Mouse (Mus musculus): ENCODE results near the gene Ift20. TPM values are rescaled to one million over a fixed set of nuclear protein-coding genes. Genes with fewer than 3 reads are reported as not detected.

Ift20 gene
- total RNA-seq (2021): 10 to 100 TPM; 90.3 to 91.2 TPM

GRCm38 (mm10) chr11:78536080-78536689 is at the start of gene Ift20, which contains the start of gene Tnfaip1:
Gene Ift20, plus strand, starts transcription at chr11:78536361.
Gene Tnfaip1, minus strand, starts transcription at chr11:78536332.
- DNase-seq (ENCODE audit: low spot score in 2 of 2): peak; percentile 97 to 100
- intact Hi-C loops (cut with DNase I): loop anchor here (1.0 kb wide), 2 partner anchors 14 to 24 kb away; partner anchors contain the start of genes Poldip2, Tmem199 and Tmem97

DNA sequence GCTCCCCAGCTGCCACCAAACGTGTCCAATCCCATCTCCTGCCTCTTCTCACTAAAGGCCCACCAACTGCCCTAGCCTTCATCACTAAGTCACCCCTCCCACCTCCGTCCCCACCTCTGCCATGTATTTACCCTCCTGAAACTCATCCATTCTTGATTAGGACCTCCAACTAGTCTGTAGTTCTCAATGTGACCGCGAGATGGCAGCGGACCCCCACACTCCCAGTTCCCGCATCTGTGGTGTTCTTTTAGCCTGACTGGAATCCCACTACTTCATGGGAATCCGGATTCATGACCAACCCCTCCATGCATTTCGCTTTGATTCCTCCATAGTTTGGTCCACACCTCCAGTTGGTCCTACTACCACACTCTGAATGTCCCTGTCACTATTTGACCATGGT is 48.0 kb upstream of the Ift20 start:
- intact Hi-C loops (cut with DNase I): no loop called here
- DNase-seq (ENCODE audit: low spot score in 2 of 2): peak; percentile 75

GRCm38 (mm10) chr11:78490781-78491241 is 45.4 kb upstream of the Ift20 start:
- intact Hi-C loops (cut with DNase I): no loop called here
- peak; percentile 63 to 64 for DNase-seq (ENCODE audit: low spot score in 2 of 2)

DNA sequence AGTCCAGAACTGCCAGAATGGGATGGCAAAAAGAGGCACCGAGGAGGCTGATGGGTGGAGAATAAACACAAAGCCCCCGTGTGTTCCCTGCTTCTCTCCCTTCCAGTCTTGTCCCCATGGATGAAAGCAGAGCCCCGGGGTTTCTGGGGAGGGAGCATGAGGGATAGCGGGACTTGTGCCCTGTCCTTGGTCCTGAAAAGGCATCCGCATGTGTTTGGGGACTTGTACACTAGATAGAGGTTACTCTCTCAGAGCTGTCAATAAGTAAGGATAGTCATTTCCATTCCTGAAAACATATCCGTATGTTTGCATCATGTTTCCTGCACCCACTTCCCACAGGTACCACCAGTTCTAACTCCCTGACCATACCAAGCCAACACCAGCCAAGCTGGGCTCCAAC is 40.3 kb upstream of the Ift20 start:
- DNase-seq (ENCODE audit: low spot score in 2 of 2): no peak
- intact Hi-C loops (cut with DNase I): no loop called here

DNA sequence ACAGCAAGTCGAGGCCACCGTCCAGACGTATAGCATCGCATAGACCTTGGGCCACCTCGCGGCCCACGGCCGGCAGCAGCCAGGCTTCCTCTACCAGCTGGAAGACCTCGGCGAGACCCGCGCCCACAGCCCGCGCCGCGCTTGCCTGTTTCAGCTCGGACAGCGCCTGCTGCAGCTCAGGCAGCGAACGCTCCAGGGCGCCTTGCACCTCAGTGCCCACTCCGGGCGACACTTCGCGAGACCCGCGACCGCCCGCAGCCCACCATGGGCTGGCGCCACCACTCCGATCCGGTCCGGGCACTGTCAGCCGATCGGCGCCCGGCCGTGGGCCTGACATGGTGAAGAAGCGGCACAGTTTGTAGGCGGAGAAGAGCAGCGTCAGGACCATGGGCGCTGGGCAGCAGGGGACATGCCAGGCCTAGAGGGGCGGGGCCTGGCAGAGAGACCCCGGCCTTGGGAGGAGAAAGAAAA is 39.1 kb upstream of the Ift20 start:
- DNase-seq (ENCODE audit: low spot score in 2 of 2): peak; percentile 46 to 66
- intact Hi-C loops (cut with DNase I): loop anchor here (1.0 kb wide), 1 partner anchor 15 kb away; the partner anchor contains the start of genes Poldip2 and Tmem199

DNA sequence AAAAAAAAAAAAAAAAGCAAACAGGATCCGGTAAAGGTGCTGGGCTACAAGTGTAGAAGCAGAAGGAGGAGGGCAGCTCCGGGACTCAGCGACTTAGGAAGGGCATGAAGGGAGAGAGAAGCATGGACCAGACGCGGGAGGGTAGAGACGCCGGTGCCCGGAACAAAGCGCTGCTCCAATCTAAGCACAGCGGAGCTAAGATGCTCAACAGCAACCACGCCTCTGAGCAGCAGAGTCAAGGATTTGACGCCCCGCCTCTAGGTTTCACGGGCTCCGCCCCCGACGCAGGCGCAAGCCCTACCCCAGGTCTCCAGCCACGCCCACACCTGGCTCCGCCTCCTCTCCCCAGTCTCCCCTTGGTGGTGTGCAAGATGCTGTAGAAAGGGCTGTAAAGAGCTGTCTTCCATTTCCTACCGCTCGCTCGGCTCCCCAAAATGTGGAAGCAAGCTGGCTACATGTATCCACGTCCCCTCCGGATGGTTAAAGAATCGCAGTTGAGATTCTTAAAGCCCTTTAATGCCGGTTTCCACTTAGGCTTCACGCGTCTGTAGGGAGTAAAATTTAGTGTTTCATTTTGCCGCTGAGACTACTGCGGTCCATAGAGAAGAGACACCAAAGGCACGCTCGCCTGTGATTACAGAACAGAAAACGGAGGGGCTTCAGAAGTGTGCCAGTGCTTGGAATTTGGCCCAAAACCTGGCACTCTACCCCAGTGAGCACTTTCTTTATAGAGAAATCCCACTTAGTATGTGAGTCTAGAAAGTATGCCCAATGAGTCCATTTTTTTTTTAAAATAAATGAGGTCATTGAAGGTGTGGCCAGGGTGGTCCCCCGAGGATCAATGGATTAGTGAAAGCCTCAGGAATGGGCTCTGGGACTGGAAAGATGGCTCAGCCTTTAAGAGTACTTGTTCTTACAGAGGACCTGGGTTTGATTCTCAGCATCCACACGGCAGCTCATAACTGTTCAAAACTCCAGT is 38.3 kb upstream of the Ift20 start, which contains the start of gene Sarm1:
TSS of gene Sarm1 (minus strand) at position 211 of the 979 bp plus-strand sequence.
- DNase-seq (ENCODE audit: low spot score in 2 of 2): peak; percentile 93 to 98
- intact Hi-C loops (cut with DNase I): loop anchor here (1.0 kb wide), 1 partner anchor 14 kb away; the partner anchor contains the start of genes Poldip2 and Tmem199

- no peak for DNase-seq (ENCODE audit: low spot score in 2 of 2)
- intact Hi-C loops (cut with DNase I): no loop called here
Measured at GRCm38 (mm10) chr11:78499004-78499403, 37.2 kb upstream of the Ift20 start, which contains the start of gene Vtn. Gene Vtn, plus strand, starts transcription at chr11:78499091.

GRCm38 (mm10) chr11:78499543-78499942 is 36.6 kb upstream of the Ift20 start:
- DNase-seq (ENCODE audit: low spot score in 2 of 2): no peak
- intact Hi-C loops (cut with DNase I): no loop called here

DNA sequence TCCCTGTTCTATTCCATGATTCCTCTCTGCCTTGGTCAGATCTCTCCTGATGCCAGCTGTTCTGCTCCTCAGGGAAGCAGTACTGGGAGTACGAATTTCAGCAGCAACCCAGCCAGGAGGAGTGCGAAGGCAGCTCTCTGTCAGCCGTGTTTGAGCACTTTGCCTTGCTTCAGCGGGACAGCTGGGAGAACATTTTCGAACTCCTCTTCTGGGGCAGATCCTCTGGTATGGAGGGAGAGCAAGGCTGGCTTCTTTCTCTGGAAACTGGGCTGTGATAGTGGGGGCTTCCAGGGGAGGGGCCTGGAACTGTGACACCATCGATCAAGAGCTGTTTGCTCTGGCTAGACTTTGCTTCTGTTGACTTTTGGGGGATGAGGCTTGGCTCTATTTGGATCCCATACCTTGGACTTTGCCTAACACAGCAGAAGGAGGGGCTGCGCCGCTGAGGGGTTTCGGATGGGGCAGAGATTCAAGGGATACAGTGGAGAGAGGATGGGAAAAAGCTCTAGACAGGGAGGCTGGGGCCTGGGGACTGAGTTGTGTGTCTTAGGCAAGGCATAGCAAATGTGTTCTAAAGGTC is 35.4 kb upstream of the Ift20 start:
- intact Hi-C loops (cut with DNase I): no loop called here
- no peak for DNase-seq (ENCODE audit: low spot score in 2 of 2)

- no peak for DNase-seq (ENCODE audit: low spot score in 2 of 2)
- intact Hi-C loops (cut with DNase I): no loop called here
Measured at GRCm38 (mm10) chr11:78501529-78501928, 34.6 kb upstream of the Ift20 start.

DNA sequence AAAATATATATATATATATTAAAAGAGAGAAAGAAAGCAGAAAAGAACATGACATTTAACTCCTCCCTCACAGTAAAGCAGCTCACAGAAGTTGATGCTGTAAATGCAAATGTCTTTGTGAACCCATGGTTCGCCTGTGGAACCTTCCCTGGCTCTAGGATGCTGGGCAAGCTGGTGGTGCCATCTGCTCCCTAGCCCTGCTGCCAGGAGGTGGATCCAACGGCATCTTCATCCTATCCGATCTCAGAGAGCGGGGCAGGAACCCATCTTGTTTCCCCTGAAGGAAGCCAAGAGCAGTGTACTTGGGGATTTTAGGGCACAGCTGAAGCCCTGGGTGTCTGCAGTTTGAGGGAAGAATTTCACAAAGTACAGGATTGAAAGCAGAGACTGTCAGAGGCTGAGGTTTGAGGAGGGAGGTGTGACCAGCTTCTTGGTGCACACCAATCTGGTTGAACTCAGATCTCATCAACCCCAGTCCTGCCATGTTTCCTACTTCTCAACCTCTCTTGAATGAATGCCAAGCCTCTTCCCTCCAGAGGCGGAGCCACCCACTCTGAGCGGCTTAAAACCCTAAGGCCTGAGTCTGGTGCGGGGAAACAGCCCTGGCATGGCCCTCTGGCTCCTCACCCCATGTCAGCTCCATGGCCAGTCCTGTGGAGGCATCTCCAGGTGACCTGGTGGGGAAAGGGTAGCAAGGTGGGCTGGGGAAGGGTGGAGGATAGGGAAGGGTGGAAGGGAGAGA is 33.1 kb upstream of the Ift20 start, which contains the start of gene Sebox:
TSS of gene Sebox (plus strand) at position 539 of the 742 bp plus-strand sequence.
- intact Hi-C loops (cut with DNase I): no loop called here
- DNase-seq (ENCODE audit: low spot score in 2 of 2): peak in 1 of 2 experiments; percentile 42

DNA sequence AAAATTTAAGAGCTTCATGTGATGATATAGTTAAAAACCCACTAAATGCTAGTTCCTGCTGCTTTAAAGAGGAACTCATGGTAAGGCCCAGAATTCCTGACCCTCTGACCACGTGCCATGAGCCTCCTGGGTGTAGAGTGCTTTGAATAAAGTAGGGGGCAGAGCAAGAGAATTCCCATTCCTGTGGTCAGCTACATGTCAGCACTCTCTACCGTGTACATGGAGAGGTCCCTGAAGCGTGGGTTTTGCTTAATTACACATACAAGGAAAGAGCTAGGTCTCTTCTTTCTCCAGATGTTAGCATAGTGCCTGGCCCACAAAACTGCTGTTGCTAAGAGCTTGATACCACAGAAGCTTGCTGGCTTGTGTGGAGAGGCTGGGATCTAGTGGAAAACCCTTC is 30.7 kb upstream of the Ift20 start:
- DNase-seq (ENCODE audit: low spot score in 2 of 2): no peak
- intact Hi-C loops (cut with DNase I): no loop called here

- DNase-seq (ENCODE audit: low spot score in 2 of 2): no peak
- intact Hi-C loops (cut with DNase I): no loop called here
Measured at GRCm38 (mm10) chr11:78509148-78509547, 27.0 kb upstream of the Ift20 start.

GRCm38 (mm10) chr11:78512025-78512957 is 23.9 kb upstream of the Ift20 start, which contains the start of the genes Tmem199 and Poldip2:
Gene Tmem199, minus strand, starts transcription at chr11:78512172.
Gene Poldip2, plus strand, starts transcription at chr11:78512193.
- intact Hi-C loops (cut with DNase I): loop anchor here (1.0 kb wide), 2 partner anchors 15 to 24 kb away; partner anchors contain the start of genes Ift20, Sarm1 and Tnfaip1
- peak; percentile 90 to 94 for DNase-seq (ENCODE audit: low spot score in 2 of 2)

DNA sequence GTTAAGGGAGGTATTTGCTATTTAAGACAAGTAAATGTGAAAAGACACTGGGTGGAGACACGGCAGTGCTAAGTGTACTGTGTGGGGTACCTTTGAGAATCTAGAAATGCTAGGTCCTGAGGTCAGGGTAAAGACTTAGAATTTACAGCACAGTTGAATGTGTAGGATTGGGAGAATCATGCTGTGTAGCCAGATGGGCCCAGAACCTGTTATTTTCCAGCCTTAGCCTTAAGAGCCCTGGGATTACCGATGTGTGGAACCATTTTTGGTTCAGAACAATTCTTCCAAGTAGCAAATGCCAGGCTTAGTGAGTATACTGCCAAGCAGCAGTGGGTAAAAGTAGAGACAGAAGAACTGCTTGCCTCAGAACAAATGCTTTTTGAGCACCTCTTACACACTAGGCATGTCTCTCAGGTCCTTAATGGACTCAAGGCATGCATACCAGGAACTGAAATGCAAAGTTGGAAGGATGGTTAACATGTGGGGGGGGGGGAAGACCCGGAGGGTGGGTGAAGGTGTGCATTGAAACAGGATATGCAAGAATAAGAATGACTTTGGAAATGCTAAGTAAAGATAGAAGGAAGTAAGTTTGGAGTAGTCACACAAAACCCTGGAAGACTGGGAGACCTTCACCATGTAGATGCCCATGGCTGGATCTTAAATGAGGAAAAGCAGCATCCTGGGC is 22.9 kb upstream of the Ift20 start:
- DNase-seq (ENCODE audit: low spot score in 2 of 2): no peak
- intact Hi-C loops (cut with DNase I): no loop called here

DNA sequence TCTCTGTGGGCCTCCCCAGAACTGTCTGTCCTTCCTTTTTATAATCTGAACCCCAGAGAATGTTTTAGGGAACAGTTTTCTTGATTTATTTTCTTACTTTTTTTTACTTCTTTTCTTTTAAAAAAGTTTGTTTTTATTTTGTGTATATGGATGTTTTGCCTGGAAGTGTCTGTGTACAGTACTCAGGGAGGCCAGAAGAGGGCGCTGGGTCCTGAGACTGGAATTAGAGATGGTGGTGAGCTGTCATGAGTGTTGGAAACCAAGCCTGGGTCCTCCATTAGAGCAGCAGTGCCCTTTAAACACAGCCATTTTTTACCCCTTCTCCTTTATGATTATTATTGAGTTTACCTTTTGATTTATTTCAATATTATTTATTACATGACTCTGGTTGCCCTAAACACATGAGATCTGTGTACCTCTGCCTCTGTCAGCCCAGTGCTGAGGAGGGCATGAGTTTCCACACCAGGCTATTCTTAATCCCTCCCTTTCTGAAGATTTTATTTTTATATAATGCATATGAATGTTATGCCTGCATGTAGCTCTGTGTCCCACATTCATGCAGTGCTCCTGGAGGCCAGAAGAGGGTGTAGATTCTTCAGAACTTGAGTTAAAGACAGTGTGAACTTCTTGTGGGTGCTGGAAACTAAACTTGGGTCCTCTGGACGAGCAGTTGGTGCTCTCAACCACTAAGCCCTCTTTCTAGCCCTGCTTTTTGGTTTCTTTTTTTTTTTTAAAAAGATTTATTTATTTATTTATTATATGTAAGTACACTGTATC is 20.4 kb upstream of the Ift20 start:
- DNase-seq (ENCODE audit: low spot score in 2 of 2): no peak
- intact Hi-C loops (cut with DNase I): no loop called here
